Mouse (Mus musculus): ENCODE results near the gene Ric8b.

DNA sequence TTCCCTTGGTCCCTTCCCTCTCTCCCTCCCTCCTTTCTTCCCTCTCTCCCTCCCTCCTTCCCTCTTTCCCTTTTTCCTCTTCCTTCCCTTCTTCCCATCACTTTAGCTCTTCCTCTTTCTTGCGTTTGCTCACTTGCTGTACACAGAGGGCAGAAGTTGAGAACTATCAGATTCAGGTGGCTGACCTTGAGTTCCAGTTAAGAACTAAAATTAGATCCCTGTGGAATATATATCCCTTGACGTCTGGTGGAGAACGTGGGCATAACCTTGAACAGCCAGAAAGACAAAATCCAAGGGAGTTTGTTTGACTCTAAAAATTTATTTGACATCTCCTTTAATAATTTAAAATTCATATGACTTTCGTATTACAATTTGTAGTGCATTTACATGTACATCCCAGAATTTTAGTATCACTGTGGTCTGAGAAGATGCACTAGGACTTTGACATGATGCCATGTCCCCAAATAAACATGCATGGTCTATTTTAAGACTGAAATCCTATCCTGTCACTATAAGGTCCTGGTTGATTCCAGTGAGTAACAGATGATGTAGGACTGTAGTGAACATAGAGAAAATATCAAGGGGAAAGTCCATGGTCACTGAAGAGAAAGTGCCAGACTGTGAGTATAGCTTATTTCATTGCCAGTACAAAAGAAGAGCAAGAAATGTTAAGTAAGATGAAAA is 19.6 kb downstream of the Ric8b start:
- no peak for TF ChIP-seq POLR2A (IDR thresholded peaks at IDR 0.05; ENCODE audit: insufficient read length, low read depth)
- TF ChIP-seq TCF3 (IDR thresholded peaks at IDR 0.05; ENCODE audit: insufficient read length, low read depth), result no peak
- no peak for TF ChIP-seq TCF12 (IDR thresholded peaks at IDR 0.05; ENCODE audit: insufficient read depth, poor library complexity, severe bottlenecking)
- no peak for TF ChIP-seq POLR2AphosphoS2 (IDR thresholded peaks at IDR 0.05; ENCODE audit: insufficient read length, low read depth)
- TF ChIP-seq USF1 (IDR thresholded peaks at IDR 0.05; ENCODE audit: low read depth), result no peak
- no peak for TF ChIP-seq E2F4 (IDR thresholded peaks at IDR 0.05; ENCODE audit: insufficient read depth)
- TF ChIP-seq MYOD1 (IDR thresholded peaks at IDR 0.05; ENCODE audit: control insufficient read depth in 1 of 3, insufficient read length in 2 of 3, low read depth in 2 of 3), result no peak
- no peak for TF ChIP-seq MAX (IDR thresholded peaks at IDR 0.05; ENCODE audit: low read depth)
- TF ChIP-seq CEBPB (IDR thresholded peaks at IDR 0.05; ENCODE audit: insufficient read depth, poor library complexity, severe bottlenecking), result no peak
- no peak for TF ChIP-seq SRF (IDR thresholded peaks at IDR 0.05; ENCODE audit: control insufficient read depth, insufficient read length, low read depth)
- no peak for TF ChIP-seq REST (IDR thresholded peaks at IDR 0.05; ENCODE audit: insufficient read depth, insufficient read length)
- TF ChIP-seq MYOG (IDR thresholded peaks at IDR 0.05; ENCODE audit: control insufficient read depth in 1 of 3, insufficient read depth in 1 of 3, insufficient read length in 2 of 3, low read depth in 2 of 3), result no peak
